Mouse (Mus musculus): ENCODE measurements around the gene Asic4. TPM values are rescaled to one million over a fixed set of nuclear protein-coding genes. Genes with fewer than 3 reads are reported as not detected.

Asic4 gene
- polyA plus RNA-seq, 2 experiments: 0.03 TPM; not detected in 1

DNA sequence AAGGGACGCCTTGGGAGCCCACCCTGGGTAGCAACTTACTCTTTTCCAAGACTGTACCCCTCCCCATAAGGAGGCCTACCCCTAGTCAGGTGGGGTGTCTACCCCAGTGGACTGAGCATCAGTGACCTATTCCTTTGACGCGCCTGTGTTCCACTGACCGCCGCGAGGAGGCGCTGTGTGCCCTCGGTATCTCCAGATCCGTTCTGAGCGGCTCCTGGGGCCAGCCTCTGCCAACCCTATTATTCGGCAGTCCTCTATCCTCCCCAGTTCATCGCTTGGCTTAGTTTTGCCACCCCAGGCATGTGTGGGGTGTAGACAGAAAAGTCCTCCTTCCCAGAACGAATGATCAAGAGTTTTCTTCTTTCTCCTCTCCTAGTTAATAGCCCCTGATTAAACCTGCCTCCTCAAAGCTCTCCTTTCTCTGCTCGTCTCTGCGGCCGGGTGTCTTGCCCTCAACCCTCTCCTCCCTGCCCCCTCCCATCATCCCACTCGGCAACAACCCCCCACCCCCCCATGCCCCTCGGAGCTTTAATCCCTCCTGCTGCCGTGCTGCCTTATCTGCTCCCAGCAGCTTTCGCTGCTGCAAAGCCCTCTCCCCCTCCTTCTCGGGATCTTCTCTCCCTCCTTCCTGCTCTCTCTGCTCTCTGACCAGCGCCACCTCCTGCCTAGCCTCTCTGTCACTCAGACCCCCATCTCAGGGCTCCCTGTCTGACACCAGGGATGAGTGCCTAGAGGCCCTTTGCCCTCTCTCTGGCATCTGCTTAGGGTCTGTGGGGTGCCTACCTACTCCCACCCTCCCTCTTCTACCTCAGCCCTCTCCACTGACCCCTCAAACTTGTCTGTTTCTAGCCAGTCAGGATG, 4.3 kb upstream of the Asic4 start:
- WGBS (ENCODE audit: insufficient replicate concordance): under 1% methylated on average over 22 of the region's 22 CpGs
- no peak overlapping the region; the same call in 1 of the 2 replicates for H3K27ac ChIP-seq
- DNase-seq (ENCODE audit: low read depth in 3 of 3, low spot score in 3 of 3) (peak; percentile 54 to 63 (median 60)), ATAC-seq (ENCODE audit: insufficient read depth) (peak; percentile 72)
- no peak overlapping the region for H3K9ac ChIP-seq (replicated peaks)
- peaks cover 39% of the 10 kb centered on the region for H3K27me3 ChIP-seq (ENCODE audit: control insufficient read depth, insufficient read depth, low read length)
- H3K36me3 ChIP-seq (replicated peaks; ENCODE audit: control insufficient read depth, insufficient read depth, low read depth): no peaks in the 10 kb centered on the region
- no peak overlapping the region for H3K4me3 ChIP-seq (ENCODE audit: insufficient read depth in 1 of 2, low read depth in 2 of 2, low read length in 2 of 2)
- H3K9me3 ChIP-seq (ENCODE audit: control insufficient read depth, low read length): no peaks in the 10 kb centered on the region
- H3K4me1 ChIP-seq (replicated peaks; ENCODE audit: control insufficient read depth in 2 of 2, insufficient read depth in 2 of 2, low read length in 1 of 2): peaks cover 28 to 36% of the 10 kb centered on the region in 2 experiments
- peak overlapping the region; percentile 58 for H3K4me2 ChIP-seq (ENCODE audit: low read depth)
- peak; percentile 97 for TF ChIP-seq CTCF (IDR thresholded peaks at IDR 0.05; ENCODE audit: low read depth)
- no peak for TF ChIP-seq EP300 (IDR thresholded peaks at IDR 0.05; ENCODE audit: low read depth)

GRCm38 (mm10) chr1:75446656-75447055, 3.6 kb upstream of the Asic4 start:
- Histone ChIP-seq H3K36me3 (replicated peaks; ENCODE audit: control insufficient read depth, insufficient read depth, low read depth) (no peaks in the 10 kb centered on the region), H3K4me2 (ENCODE audit: low read depth) (peak overlapping the region; percentile 58), H3K4me3 (ENCODE audit: insufficient read depth in 1 of 2, low read depth in 2 of 2, low read length in 2 of 2) (no peak overlapping the region), H3K27me3 (ENCODE audit: control insufficient read depth, insufficient read depth, low read length) (peaks cover 45% of the 10 kb centered on the region), H3K9ac (replicated peaks) (no peak overlapping the region), H3K9me3 (ENCODE audit: control insufficient read depth, low read length) (no peaks in the 10 kb centered on the region), H3K4me1 (replicated peaks; ENCODE audit: control insufficient read depth in 2 of 2, insufficient read depth in 2 of 2, low read length in 1 of 2) (peaks cover 28 to 36% of the 10 kb centered on the region in 2 experiments), H3K27ac (no peak overlapping the region)
- WGBS (ENCODE audit: insufficient replicate concordance): 0% methylated on average over 19 of the region's 20 CpGs
- DNase-seq (ENCODE audit: low read depth in 3 of 3, low spot score in 3 of 3): no peak
- no peak for TF ChIP-seq CTCF (IDR thresholded peaks at IDR 0.05; ENCODE audit: low read depth)
- no peak for TF ChIP-seq EP300 (IDR thresholded peaks at IDR 0.05; ENCODE audit: low read depth)
- no peak for ATAC-seq (ENCODE audit: insufficient read depth)

GRCm38 (mm10) chr1:75447265-75448051, 2.8 kb upstream of the Asic4 start:
- ATAC-seq (ENCODE audit: insufficient read depth) (peak; percentile 6; the same call in 1 of the 2 replicates), DNase-seq (ENCODE audit: low read depth in 3 of 3, low spot score in 3 of 3) (no peak)
- Histone ChIP-seq H3K27ac (no peak overlapping the region), H3K4me1 (replicated peaks; ENCODE audit: control insufficient read depth in 2 of 2, insufficient read depth in 2 of 2, low read length in 1 of 2) (peaks cover 28 to 36% of the 10 kb centered on the region in 2 experiments), H3K4me3 (ENCODE audit: insufficient read depth in 1 of 2, low read depth in 2 of 2, low read length in 2 of 2) (peak overlapping the region; percentile 10 to 15; a peak in 2 of 4 replicates), H3K9ac (replicated peaks) (no peak overlapping the region; the same call in 1 of the 2 replicates), H3K4me2 (ENCODE audit: low read depth) (peak overlapping the region; percentile 58), H3K36me3 (replicated peaks; ENCODE audit: control insufficient read depth, insufficient read depth, low read depth) (no peaks in the 10 kb centered on the region), H3K27me3 (ENCODE audit: control insufficient read depth, insufficient read depth, low read length) (peaks cover 53% of the 10 kb centered on the region), H3K9me3 (ENCODE audit: control insufficient read depth, low read length) (no peaks in the 10 kb centered on the region)
- TF ChIP-seq EP300 (IDR thresholded peaks at IDR 0.05; ENCODE audit: low read depth) (no peak), CTCF (IDR thresholded peaks at IDR 0.05; ENCODE audit: low read depth) (no peak)
- WGBS (ENCODE audit: insufficient replicate concordance): 4% methylated on average over 10 of the region's 10 CpGs

DNA sequence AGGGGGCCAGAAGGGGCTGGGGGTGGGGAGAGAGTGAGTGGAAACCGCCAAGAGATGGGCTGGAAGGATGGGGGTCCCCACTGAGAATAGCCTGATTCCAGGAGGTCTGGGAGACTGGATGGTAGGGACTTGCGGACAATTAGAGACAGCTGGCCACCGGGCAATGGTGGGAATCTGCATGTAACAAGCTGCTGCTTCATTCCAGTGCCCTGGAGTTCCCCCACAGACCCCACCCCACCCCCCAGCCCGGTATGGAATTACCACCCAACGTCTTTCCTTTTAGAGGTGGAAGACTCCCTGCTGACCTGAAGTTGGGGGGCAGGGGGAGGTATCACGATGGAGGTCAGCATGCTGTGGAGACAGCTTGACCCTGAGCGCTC, 2.2 kb upstream of the Asic4 start:
- peaks cover 28 to 36% of the 10 kb centered on the region in 2 experiments for H3K4me1 ChIP-seq (replicated peaks; ENCODE audit: control insufficient read depth in 2 of 2, insufficient read depth in 2 of 2, low read length in 1 of 2)
- ATAC-seq (ENCODE audit: insufficient read depth) (no peak), DNase-seq (ENCODE audit: low read depth in 3 of 3, low spot score in 3 of 3) (no peak)
- WGBS (ENCODE audit: insufficient replicate concordance): 5% methylated on average over 7 of the region's 7 CpGs
- no peak overlapping the region for H3K9ac ChIP-seq (replicated peaks)
- no peak overlapping the region for H3K27ac ChIP-seq
- H3K4me3 ChIP-seq (ENCODE audit: insufficient read depth in 1 of 2, low read depth in 2 of 2, low read length in 2 of 2): no peak overlapping the region
- H3K9me3 ChIP-seq (ENCODE audit: control insufficient read depth, low read length): no peaks in the 10 kb centered on the region
- no peak overlapping the region for H3K4me2 ChIP-seq (ENCODE audit: low read depth)
- TF ChIP-seq EP300 (IDR thresholded peaks at IDR 0.05; ENCODE audit: low read depth) (no peak), CTCF (IDR thresholded peaks at IDR 0.05; ENCODE audit: low read depth) (no peak)
- H3K36me3 ChIP-seq (replicated peaks; ENCODE audit: control insufficient read depth, insufficient read depth, low read depth): no peaks in the 10 kb centered on the region
- H3K27me3 ChIP-seq (ENCODE audit: control insufficient read depth, insufficient read depth, low read length): peaks cover 59% of the 10 kb centered on the region

DNA sequence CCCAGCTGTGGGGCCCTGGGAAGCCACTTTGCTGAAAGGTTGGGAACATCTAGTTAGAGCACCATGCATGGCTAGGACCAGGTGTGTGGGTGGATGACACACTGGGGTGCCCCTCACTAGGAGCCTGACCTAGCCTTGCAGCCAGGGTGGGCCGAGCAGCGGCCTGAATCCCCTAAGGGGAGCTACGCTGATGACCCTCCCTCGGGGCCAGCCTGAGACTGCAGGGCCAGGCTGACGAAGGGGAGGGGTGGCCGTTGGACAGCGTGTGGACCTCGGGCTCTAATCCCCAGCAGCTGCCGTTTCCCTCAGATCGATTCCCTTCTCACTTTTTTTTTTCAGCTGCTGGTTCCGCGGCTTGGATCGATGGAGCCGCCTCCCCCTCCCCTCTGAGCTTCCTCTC, 1.3 kb upstream of the Asic4 start:
- no peaks in the 10 kb centered on the region for H3K36me3 ChIP-seq (replicated peaks; ENCODE audit: control insufficient read depth, insufficient read depth, low read depth)
- no peak overlapping the region for H3K4me2 ChIP-seq (ENCODE audit: low read depth)
- H3K9ac ChIP-seq (replicated peaks): no peak overlapping the region
- WGBS (ENCODE audit: insufficient replicate concordance): under 1% methylated on average over 14 of the region's 14 CpGs
- H3K27me3 ChIP-seq (ENCODE audit: control insufficient read depth, insufficient read depth, low read length): peaks cover 67% of the 10 kb centered on the region
- no peaks in the 10 kb centered on the region for H3K9me3 ChIP-seq (ENCODE audit: control insufficient read depth, low read length)
- no peak overlapping the region for H3K4me3 ChIP-seq (ENCODE audit: insufficient read depth in 1 of 2, low read depth in 2 of 2, low read length in 2 of 2)
- peaks cover 28 to 36% of the 10 kb centered on the region in 2 experiments for H3K4me1 ChIP-seq (replicated peaks; ENCODE audit: control insufficient read depth in 2 of 2, insufficient read depth in 2 of 2, low read length in 1 of 2)
- DNase-seq (ENCODE audit: low read depth in 3 of 3, low spot score in 3 of 3): no peak
- H3K27ac ChIP-seq: no peak overlapping the region
- no peak for TF ChIP-seq CTCF (IDR thresholded peaks at IDR 0.05; ENCODE audit: low read depth)
- TF ChIP-seq EP300 (IDR thresholded peaks at IDR 0.05; ENCODE audit: low read depth): no peak
- ATAC-seq (ENCODE audit: insufficient read depth): no peak

Measured in liver, embryonic 14.5 days (tissue).